Comparison of ENCODE assay signal across 15 mouse cellular contexts in the genomic region with DNA sequence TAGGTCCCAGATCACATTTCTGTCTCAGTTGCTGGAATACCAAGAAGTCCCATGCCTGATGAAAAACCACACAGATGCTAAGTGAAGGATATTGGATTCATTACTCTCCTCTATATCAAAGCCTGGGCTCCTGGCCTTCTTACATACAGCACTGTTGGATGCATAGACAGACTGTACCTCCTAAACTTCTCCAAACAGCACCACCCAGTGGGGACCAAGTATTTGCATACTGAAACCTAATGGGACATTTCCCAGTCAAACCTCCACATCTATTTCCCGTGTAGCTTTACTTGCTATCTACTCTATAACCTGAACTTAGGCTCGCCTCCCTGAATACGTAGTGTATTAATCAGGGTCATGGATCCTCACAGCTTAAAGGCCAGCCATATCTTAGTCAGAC.
DNase-seq lines count a peak whose midpoint lies in the region; ATAC-seq lines count a peak whose summit lies in the region.
"Had no signal": no experiment of that assay in that cellular context is flagged by ENCODE, and none has a peak within 500 bp of the region (broad histone marks: within the 10 kb centered on the region; RNA-seq: fewer than 3 reads in every experiment).

No protein-coding gene starts in this region.

- no peaks in the 10 kb centered on the region for H3K27me3 ChIP-seq in forebrain, embryonic 13.5 days
- no peaks in the 10 kb centered on the region for H3K27me3 ChIP-seq in forebrain, embryonic 12.5 days
- H3K27me3 ChIP-seq: liver, embryonic 12.5 days had no signal

- 0 out of 2 replicates have a peak, but pooled peaks have one; percentile 48 for ATAC-seq in forebrain, embryonic 13.5 days
- no peak for ATAC-seq in forebrain, embryonic 12.5 days (ENCODE audit: low FRiP score)
- ATAC-seq in granulocyte monocyte progenitor cell, adult 5-6 weeks (replicated peaks; ENCODE audit: poor library complexity, severe bottlenecking), result no peak
- ATAC-seq: liver, embryonic 12.5 days had no signal

- H3K4me1 ChIP-seq in forebrain, embryonic 13.5 days, result no peaks in the 10 kb centered on the region
- no peaks in the 10 kb centered on the region for H3K4me1 ChIP-seq in forebrain, embryonic 12.5 days
- H3K4me1 ChIP-seq: liver, embryonic 12.5 days had no signal

- no peaks in the 10 kb centered on the region for H3K9me3 ChIP-seq in forebrain, embryonic 13.5 days (replicated peaks)
- H3K9me3 ChIP-seq in forebrain, embryonic 12.5 days, result no peaks in the 10 kb centered on the region
- H3K9me3 ChIP-seq: liver, embryonic 12.5 days had no signal

- 91% methylated on average over 3 of the region's 3 CpGs for WGBS in forebrain, embryonic 13.5 days
- WGBS in forebrain, embryonic 12.5 days, result 87% methylated on average over 3 of the region's 3 CpGs

- H3K4me3 ChIP-seq in forebrain, embryonic 13.5 days, result no peak overlapping the region
- H3K4me3 ChIP-seq in forebrain, embryonic 12.5 days (replicated peaks), result no peak overlapping the region
- H3K4me3 ChIP-seq: erythroblast, embryonic 14.5 days; liver, embryonic 12.5 days had no signal

- peak; percentile 12 to 29 for DNase-seq in kidney, postnatal 4 days
- DNase-seq in kidney, adult 11 months, result no peak
- peak; percentile 11 for DNase-seq in right cerebral cortex, postnatal 14 days
- no peak for DNase-seq in right cerebral cortex, postnatal 36 days (ENCODE audit: low spot score in 2 of 2)
- DNase-seq in B cell, adult 2 months, result no peak
- DNase-seq: adrenal gland, adult 8-10 months; gastrocnemius, postnatal 10 days; lung, postnatal 10 days had no signal

- no peak overlapping the region for H3K9ac ChIP-seq in forebrain, embryonic 13.5 days
- no peak overlapping the region for H3K9ac ChIP-seq in forebrain, embryonic 12.5 days
- H3K9ac ChIP-seq: liver, embryonic 12.5 days had no signal

- H3K36me3 ChIP-seq in forebrain, embryonic 13.5 days (ENCODE audit: poor library complexity, severe bottlenecking), result no peaks in the 10 kb centered on the region
- H3K36me3 ChIP-seq in forebrain, embryonic 12.5 days (replicated peaks), result no peaks in the 10 kb centered on the region
- H3K36me3 ChIP-seq: G1E; liver, embryonic 12.5 days had no signal

- H3K4me2 ChIP-seq in forebrain, embryonic 13.5 days, result no peak overlapping the region
- H3K4me2 ChIP-seq in forebrain, embryonic 12.5 days, result no peak overlapping the region
- H3K4me2 ChIP-seq: liver, embryonic 12.5 days; midbrain, embryonic 11.5 days had no signal

- no peak overlapping the region for H3K27ac ChIP-seq in forebrain, embryonic 13.5 days
- no peak overlapping the region for H3K27ac ChIP-seq in forebrain, embryonic 12.5 days
- H3K27ac ChIP-seq: liver, embryonic 12.5 days had no signal

Comparison
In these comparisons a context has a peak if more than half of its experiments do, and no peak if none do; other contexts are left out.
1. DNase-seq: peak in kidney, postnatal 4 days (2 of 2) and right cerebral cortex, postnatal 14 days (single experiment); none in kidney, adult 11 months (single experiment), right cerebral cortex, postnatal 36 days (0 of 2) and B cell, adult 2 months (0 of 2).